Mouse (Mus musculus): ENCODE measurements around the gene Fabp7.

Fabp7 gene

GRCm38 (mm10) chr10:57784876-57785150 lies at the start of gene Fabp7:
TSS of gene Fabp7 (plus strand) at chr10:57784881.
- DNase-seq (ENCODE audit: low read depth, low spot score) = no peak

DNA sequence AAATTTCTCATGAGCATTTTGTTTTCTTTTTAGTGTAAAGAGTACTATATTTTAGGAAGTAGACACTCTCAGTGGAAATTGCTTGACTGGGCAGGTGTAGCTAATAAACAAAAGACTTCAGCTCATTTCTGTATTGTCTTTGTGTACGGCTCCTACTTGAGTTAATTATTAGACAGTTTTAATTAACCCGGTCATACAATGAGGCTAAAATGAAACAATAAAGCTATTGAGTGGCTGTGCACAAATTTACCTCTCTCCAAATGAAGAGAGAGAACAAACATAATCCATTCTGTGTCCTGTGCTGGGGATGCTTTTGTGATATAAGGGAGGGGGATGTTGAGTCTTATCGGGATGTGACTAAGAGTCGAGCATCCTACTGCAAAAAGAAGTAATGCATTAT lies 43.9 kb upstream of the Fabp7 start:
- DNase-seq (ENCODE audit: low read depth, low spot score) = no peak

DNA sequence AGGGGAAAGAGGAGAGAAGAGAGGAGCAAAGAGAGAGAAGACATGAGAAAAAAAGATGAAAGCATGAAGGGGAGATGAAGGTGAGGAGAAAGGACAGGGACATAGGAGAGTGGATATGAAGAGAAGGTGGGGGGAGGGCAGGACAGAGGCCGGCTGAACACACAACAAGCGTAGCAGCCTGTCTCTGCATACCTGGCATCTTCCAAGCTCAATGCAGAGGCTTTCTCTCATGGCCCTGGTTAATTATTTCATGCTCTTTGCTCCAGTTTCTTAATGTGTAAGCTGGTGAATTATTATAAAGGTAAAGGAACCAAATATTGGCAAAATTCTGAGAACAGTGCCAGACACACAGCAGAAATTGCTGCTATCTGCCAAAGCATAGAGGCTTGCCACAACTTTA lies 43.3 kb upstream of the Fabp7 start:
- DNase-seq (ENCODE audit: low read depth, low spot score) = no peak

DNA sequence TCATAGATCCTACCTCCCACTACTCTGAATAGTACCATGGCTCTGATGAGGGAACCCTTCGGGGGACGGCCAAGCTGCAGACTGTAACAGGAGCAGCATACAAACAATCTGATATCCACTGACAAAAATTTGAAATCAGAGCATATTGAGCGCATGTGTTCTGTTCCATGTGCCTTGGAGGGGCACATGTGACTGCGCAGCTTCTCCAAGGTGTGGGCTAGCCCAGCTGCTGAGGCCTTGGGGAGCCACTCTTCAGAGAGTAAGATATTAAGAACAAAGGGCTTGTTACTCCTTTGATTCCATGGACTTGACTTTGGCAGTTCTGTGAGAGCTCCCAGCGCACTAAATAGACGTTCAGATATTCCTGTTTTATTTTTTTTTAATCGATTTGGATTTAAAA lies 41.6 kb upstream of the Fabp7 start:
- DNase-seq (ENCODE audit: low read depth, low spot score) = no peak

- DNase-seq (ENCODE audit: low read depth, low spot score) = peak; percentile 67
Observed at GRCm38 (mm10) chr10:57743606-57744016, 41.1 kb upstream of the Fabp7 start.

- peak; percentile 42 for DNase-seq (ENCODE audit: low read depth, low spot score)
Observed at GRCm38 (mm10) chr10:57744128-57744765, 40.4 kb upstream of the Fabp7 start.

- DNase-seq (ENCODE audit: low read depth, low spot score) = no peak
Observed at GRCm38 (mm10) chr10:57745452-57745851, 39.2 kb upstream of the Fabp7 start.

GRCm38 (mm10) chr10:57747127-57747526 lies 37.6 kb upstream of the Fabp7 start:
- no peak for DNase-seq (ENCODE audit: low read depth, low spot score)

DNA sequence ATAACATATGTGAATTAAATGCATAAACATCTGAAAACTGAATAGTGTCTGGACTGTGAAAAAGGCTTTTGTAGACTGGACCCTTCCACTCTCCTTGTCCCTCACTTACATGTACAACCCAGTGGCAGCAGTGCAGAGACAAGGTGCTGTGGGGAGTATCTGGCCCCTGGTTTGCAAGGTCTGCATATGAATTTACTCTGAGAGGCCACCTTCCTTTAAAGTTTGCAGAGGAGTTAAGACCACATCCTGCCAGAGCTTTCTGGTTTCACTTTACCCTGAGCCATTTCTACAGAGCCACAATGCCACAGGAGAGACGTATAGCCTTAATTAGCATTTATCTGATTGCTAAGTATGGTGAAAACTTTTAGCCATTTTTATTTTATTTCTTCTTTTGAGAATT lies 31.3 kb upstream of the Fabp7 start:
- no peak for DNase-seq (ENCODE audit: low read depth, low spot score)

GRCm38 (mm10) chr10:57755201-57755736 lies 29.4 kb upstream of the Fabp7 start:
- no peak for DNase-seq (ENCODE audit: low read depth, low spot score)

DNA sequence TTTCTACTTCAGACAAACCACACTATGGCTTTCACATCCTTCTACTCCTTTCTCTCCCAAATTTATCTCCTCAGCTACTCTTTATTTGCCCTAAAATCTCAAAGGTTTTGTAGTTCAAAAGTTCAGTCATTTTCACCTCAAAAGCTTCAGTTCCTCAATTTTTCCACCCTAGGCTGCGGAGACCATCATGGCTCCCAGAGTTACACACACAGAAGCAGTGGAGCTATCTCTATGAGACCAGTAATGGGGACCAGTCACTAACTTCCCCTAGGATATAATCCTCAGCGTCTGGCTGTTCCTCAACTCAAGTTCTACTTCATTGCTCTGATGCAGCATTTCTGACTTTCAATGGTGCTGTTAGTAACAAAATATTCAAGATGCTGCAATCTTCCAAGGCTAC lies 25.7 kb upstream of the Fabp7 start:
- DNase-seq (ENCODE audit: low read depth, low spot score) = no peak

DNA sequence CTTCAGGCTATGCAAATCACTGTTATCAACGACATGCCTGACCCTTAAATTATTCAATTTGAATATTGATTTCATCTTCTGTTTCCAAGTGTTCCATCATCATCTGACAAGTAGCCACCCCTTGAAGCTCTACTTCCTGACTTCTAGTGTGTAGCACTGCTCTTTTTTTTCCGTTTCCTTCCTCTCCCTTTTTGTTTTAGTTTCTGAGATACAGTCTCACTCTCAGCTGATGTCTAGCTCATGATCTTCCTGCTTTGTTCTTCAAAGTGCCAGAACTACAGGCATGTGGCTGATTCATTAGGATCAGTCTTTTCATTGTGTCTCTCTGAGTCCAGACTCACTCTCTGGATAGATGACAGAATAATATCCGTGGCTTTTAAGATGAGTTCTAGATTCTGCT lies 24.0 kb upstream of the Fabp7 start:
- DNase-seq (ENCODE audit: low read depth, low spot score) = no peak

DNA sequence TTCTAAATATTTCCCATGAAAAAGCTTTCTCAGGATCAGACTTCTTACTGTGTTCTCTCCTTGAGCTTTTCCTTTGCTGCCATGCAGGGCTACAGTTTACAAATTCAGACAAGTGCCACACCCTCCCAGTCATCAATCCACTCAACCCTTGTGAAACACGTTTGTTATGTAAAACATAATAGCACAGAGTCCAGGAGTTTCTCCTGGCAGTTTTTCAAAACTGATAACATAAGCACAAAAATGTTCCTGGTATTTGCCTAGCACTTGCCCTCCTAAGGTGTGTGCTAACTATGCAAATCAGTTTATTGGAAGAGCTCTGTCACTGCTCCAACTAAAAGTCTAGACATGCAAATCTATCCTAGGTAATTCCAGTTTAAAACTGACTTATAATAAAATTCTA lies 21.6 kb upstream of the Fabp7 start:
- DNase-seq (ENCODE audit: low read depth, low spot score) = no peak

DNA sequence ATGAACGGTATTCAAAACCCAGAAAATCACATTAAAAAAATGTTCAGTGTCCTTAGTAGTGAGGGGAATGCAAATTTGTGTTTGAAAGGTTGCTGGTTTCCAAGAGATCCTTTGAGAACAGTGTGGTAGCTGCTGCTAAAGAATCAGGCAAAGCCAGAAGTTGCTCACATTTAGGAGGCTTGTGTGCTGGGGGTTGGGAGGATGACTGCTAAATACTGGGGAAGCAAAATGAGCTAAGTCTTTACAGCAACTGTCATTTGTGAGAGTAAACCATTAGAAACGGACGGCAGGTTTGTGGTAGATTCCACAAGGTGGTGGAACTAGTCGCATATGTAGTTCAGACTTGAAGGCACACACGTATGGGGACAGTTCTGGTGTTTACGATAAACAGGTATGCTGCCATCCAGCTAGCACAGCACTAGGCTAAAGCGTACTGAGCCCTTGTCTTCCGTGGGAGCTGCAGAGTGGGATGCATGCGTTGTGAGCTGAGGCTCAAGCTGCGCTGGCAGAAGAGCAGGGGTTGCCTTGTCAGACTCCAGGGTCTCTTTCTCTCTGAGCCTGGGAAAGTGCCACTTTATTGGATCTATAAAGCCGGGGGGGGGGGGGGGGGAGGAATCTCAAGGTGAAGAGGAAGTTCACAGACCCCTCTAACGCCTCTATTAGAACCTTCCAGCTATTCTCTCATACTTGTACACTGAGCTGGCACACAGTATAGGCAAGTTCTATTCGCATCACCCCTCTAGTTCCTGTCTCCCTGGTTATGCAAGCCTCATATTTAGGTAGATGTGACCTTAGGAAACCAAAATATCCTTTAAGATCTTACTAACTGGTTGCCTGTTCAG lies 1.2 kb upstream of the Fabp7 start:
- peak; percentile 34 for DNase-seq (ENCODE audit: low read depth, low spot score)

- DNase-seq (ENCODE audit: low read depth, low spot score) = peak; percentile 81
Observed at GRCm38 (mm10) chr10:57784131-57784875, 378 bp upstream of the Fabp7 start.

DNA sequence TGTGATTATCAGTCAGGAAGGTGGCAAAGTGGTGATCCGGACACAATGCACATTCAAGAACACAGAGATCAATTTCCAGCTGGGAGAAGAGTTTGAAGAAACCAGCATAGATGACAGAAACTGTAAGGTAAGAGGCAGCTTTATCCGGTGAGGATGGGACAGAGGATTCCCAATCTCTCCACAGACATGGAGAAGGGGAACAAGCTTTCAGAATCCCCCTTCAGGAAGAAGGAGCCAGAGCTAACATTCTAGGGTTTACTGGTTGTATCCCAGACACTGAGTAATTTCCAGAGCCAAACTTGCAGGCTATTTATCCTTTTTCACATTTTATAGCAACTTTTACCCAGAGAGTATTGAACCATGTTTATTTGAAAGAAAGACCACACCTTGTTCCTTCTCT lies 871 bp downstream of the Fabp7 start:
- no peak for DNase-seq (ENCODE audit: low read depth, low spot score)

DNA sequence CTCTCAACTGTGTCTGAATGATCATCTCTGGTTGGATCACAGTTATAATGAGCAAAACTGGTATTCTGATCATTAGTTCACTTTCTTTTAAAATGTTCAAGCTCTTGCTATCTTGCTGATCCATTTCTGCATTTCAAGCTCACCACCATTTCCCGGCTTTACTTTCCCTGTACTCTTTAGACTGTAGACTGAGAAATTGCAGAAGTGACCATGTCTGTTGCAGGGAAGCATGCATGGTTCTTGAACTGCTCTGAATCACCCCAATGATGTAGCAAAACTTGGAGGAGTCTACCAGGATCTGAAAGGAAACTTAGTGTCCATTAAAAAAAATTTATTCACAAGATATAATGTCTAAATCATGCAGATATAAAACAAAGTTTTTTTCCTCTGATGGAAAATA lies 8.3 kb downstream of the Fabp7 start:
- DNase-seq (ENCODE audit: low read depth, low spot score) = no peak

DNA sequence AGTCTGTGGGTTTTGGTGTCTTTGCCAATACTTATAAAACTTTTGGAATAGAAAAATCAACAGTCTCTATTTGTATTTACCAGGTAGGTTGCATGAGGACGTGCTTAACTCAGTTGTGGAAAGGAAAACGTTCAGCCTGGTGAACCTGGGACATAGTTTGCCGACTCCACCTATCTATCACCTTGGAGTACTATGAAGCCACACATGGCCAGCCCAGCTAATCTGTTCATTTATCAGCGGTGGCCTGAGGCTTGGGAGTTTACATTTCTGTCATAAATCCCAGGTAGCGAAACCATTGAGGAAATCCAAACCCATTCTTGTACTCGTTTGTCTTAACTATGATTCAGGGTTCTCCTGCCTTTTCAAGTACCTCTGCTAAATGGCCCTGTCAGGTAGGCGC lies 9.3 kb downstream of the Fabp7 start, which contains the start of gene Smpdl3a:
Gene Smpdl3a, plus strand, starts transcription at position 318 of the 400 bp plus-strand sequence.
- no peak for DNase-seq (ENCODE audit: low read depth, low spot score)

GRCm38 (mm10) chr10:57794491-57795461 lies 10.1 kb downstream of the Fabp7 start:
- DNase-seq (ENCODE audit: low read depth, low spot score) = peak; percentile 10

- DNase-seq (ENCODE audit: low read depth, low spot score) = no peak
Observed at GRCm38 (mm10) chr10:57795542-57795941, 10.9 kb downstream of the Fabp7 start.

DNA sequence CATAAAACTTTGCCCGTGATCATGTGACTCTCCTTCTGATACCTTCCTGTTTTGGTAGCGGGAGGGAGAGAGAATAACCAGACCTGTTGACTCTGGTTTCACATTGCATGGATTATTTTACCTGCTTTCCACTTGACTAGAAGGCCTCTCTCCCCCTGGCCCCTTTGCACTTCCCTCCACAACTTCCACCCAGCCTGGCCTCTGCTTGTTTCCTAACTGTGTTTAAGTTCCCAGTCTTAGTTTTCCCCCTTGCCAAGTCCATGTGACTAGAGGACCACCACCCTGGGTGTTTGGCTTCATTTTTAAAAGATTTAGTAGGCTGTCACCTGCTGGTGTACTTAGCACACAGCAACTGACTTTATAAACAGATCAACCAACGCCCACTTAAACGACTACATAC lies 11.4 kb downstream of the Fabp7 start:
- DNase-seq (ENCODE audit: low read depth, low spot score) = no peak
